Comparison of ENCODE assay signal across 24 mouse cellular contexts in genomic region chr1:151584182-151584471, GRCm38 (mm10). TPM values are rescaled to one million over a fixed set of nuclear protein-coding genes. Genes with fewer than 3 reads are reported as not detected.
DNase-seq lines count a peak whose midpoint lies in the region; ATAC-seq and TF ChIP-seq lines count a peak whose summit lies in the region.
"Had no signal": no experiment of that assay in that cellular context is flagged by ENCODE, and none has a peak within 500 bp of the region (broad histone marks: within the 10 kb centered on the region; RNA-seq: fewer than 3 reads in every experiment).

No protein-coding gene starts in this region.

- peak; percentile 83 for ATAC-seq in lung, embryonic 14.5 days (ENCODE audit: insufficient read depth)
- peak; percentile 90 for ATAC-seq in lung, embryonic 16.5 days (ENCODE audit: low read depth)
- peak; percentile 25; the same call in 1 of the 2 replicates for ATAC-seq in stomach, embryonic 16.5 days (ENCODE audit: insufficient read depth, low FRiP score)
- no peak for ATAC-seq in stomach, postnatal 0 days (ENCODE audit: low FRiP score, low TSS enrichment)
- ATAC-seq: activated CD4-positive, CD25-positive, alpha-beta regulatory T cell, adult 4 months; CD4-positive, CD25-positive, alpha-beta regulatory T cell, adult 4 months; forebrain, embryonic 13.5 days; forebrain, embryonic 15.5 days; Patski had no signal

- no peak for TF ChIP-seq EP300 in stomach, postnatal 0 days (optimal IDR thresholded peaks at IDR 0.05)

- no peak overlapping the region for H3K27ac ChIP-seq in lung, embryonic 14.5 days (ENCODE audit: low read depth)
- H3K27ac ChIP-seq in lung, embryonic 16.5 days (ENCODE audit: low read length) = no peak overlapping the region
- no peak overlapping the region for H3K27ac ChIP-seq in stomach, embryonic 16.5 days (ENCODE audit: low read length)
- H3K27ac ChIP-seq in stomach, postnatal 0 days (replicated peaks) = no peak overlapping the region
- H3K27ac ChIP-seq: embryonic facial prominence, embryonic 10.5 days; embryonic facial prominence, embryonic 12.5 days; forebrain, embryonic 13.5 days; forebrain, embryonic 15.5 days had no signal

- no peak overlapping the region for H3K9ac ChIP-seq in lung, embryonic 14.5 days
- no peak overlapping the region for H3K9ac ChIP-seq in lung, embryonic 16.5 days (ENCODE audit: low read length)
- H3K9ac ChIP-seq in stomach, embryonic 16.5 days (ENCODE audit: low read length) = no peak overlapping the region
- H3K9ac ChIP-seq in stomach, postnatal 0 days (ENCODE audit: low read length) = no peak overlapping the region
- H3K9ac ChIP-seq: embryonic facial prominence, embryonic 12.5 days; forebrain, embryonic 13.5 days; forebrain, embryonic 15.5 days had no signal

- WGBS in lung, embryonic 14.5 days = 14% methylated on average over 1 of the region's 1 CpGs
- WGBS in lung, embryonic 16.5 days = 23% methylated on average over 1 of the region's 1 CpGs
- WGBS in stomach, embryonic 16.5 days = 18% methylated on average over 1 of the region's 1 CpGs
- 13% methylated on average over 1 of the region's 1 CpGs for WGBS in stomach, postnatal 0 days

- H3K9me3 ChIP-seq in lung, embryonic 14.5 days (ENCODE audit: low read depth, low read length) = no peaks in the 10 kb centered on the region
- no peaks in the 10 kb centered on the region for H3K9me3 ChIP-seq in lung, embryonic 16.5 days (ENCODE audit: control insufficient read depth, low read length)
- no peaks in the 10 kb centered on the region for H3K9me3 ChIP-seq in stomach, embryonic 16.5 days (replicated peaks; ENCODE audit: control insufficient read depth, low read length)
- H3K9me3 ChIP-seq in stomach, postnatal 0 days (ENCODE audit: control insufficient read depth, low read length) = no peaks in the 10 kb centered on the region
- H3K9me3 ChIP-seq: embryonic facial prominence, embryonic 10.5 days; embryonic facial prominence, embryonic 12.5 days; forebrain, embryonic 13.5 days; forebrain, embryonic 15.5 days; G1E had no signal

- peaks cover 18% of the 10 kb centered on the region; the same call in 1 of the 2 replicates for H3K4me1 ChIP-seq in lung, embryonic 14.5 days (ENCODE audit: insufficient read depth)
- H3K4me1 ChIP-seq in lung, embryonic 16.5 days (replicated peaks; ENCODE audit: control insufficient read depth, insufficient read depth, low read length) = peaks cover 12% of the 10 kb centered on the region
- peaks cover 7% of the 10 kb centered on the region for H3K4me1 ChIP-seq in stomach, embryonic 16.5 days (ENCODE audit: control insufficient read depth, insufficient read depth, low read length)
- 0 out of 2 replicates have a peak, but pooled peaks cover 3% of the 10 kb centered on the region for H3K4me1 ChIP-seq in stomach, postnatal 0 days (replicated peaks; ENCODE audit: control insufficient read depth, insufficient read depth)
- H3K4me1 ChIP-seq: embryonic facial prominence, embryonic 12.5 days; forebrain, embryonic 15.5 days had no signal

- H3K27me3 ChIP-seq in lung, embryonic 14.5 days (ENCODE audit: insufficient read depth, low read length) = 0 out of 2 replicates have a peak, but pooled peaks cover 4% of the 10 kb centered on the region
- H3K27me3 ChIP-seq in lung, embryonic 16.5 days (ENCODE audit: control insufficient read depth, insufficient read depth, low read depth, low read length) = no peaks in the 10 kb centered on the region
- H3K27me3 ChIP-seq in stomach, embryonic 16.5 days (ENCODE audit: control insufficient read depth, insufficient read depth, low read length) = no peaks in the 10 kb centered on the region
- H3K27me3 ChIP-seq in stomach, postnatal 0 days (ENCODE audit: control insufficient read depth, insufficient read depth, low read length) = no peaks in the 10 kb centered on the region
- H3K27me3 ChIP-seq: CH12.LX; embryonic facial prominence, embryonic 12.5 days; Patski had no signal

- no peak overlapping the region for H3K4me3 ChIP-seq in lung, embryonic 14.5 days (ENCODE audit: low read depth, low read length)
- no peak overlapping the region for H3K4me3 ChIP-seq in lung, embryonic 16.5 days (ENCODE audit: low read length)
- H3K4me3 ChIP-seq in stomach, embryonic 16.5 days (replicated peaks; ENCODE audit: low read length) = no peak overlapping the region
- no peak overlapping the region for H3K4me3 ChIP-seq in stomach, postnatal 0 days (ENCODE audit: low read depth, low read length)
- H3K4me3 ChIP-seq: embryonic facial prominence, embryonic 10.5 days; embryonic facial prominence, embryonic 12.5 days; forebrain, embryonic 13.5 days; forebrain, embryonic 15.5 days had no signal

- H3K36me3 ChIP-seq in lung, embryonic 14.5 days (ENCODE audit: insufficient read depth) = no peaks in the 10 kb centered on the region
- no peaks in the 10 kb centered on the region for H3K36me3 ChIP-seq in lung, embryonic 16.5 days (ENCODE audit: control insufficient read depth, insufficient read depth, low read length)
- no peaks in the 10 kb centered on the region for H3K36me3 ChIP-seq in stomach, embryonic 16.5 days (ENCODE audit: control insufficient read depth, insufficient read depth, low read length)
- H3K36me3 ChIP-seq in stomach, postnatal 0 days (ENCODE audit: control insufficient read depth, insufficient read depth, low read length) = no peaks in the 10 kb centered on the region
- H3K36me3 ChIP-seq: embryonic facial prominence, embryonic 10.5 days; embryonic facial prominence, embryonic 12.5 days; forebrain, embryonic 15.5 days; G1E had no signal

- no peak for TF ChIP-seq CTCF in lung, embryonic 14.5 days (IDR thresholded peaks at IDR 0.05; ENCODE audit: low read depth)
- no peak for TF ChIP-seq CTCF in stomach, postnatal 0 days (IDR thresholded peaks at IDR 0.05; ENCODE audit: low read depth)

- H3K4me2 ChIP-seq in lung, embryonic 14.5 days = no peak overlapping the region
- no peak overlapping the region for H3K4me2 ChIP-seq in lung, embryonic 16.5 days (ENCODE audit: low read depth, low read length)
- no peak overlapping the region for H3K4me2 ChIP-seq in stomach, embryonic 16.5 days (ENCODE audit: low read depth, low read length)
- no peak overlapping the region for H3K4me2 ChIP-seq in stomach, postnatal 0 days (replicated peaks; ENCODE audit: low read depth)
- H3K4me2 ChIP-seq: embryonic facial prominence, embryonic 12.5 days; forebrain, embryonic 13.5 days; forebrain, embryonic 15.5 days had no signal

- no peak for DNase-seq in lung, embryonic 14.5 days
- DNase-seq in lung, postnatal 14 days = no peak
- DNase-seq in lung, adult 18-20 months = no peak
- no peak for DNase-seq in stomach, postnatal 0 days (ENCODE audit: low spot score)
- DNase-seq: adrenal gland, adult 8-10 months; adrenal gland, postnatal 14 days; adrenal gland, postnatal 36 days; B cell, adult 2 months; cerebellum, adult 11-12 months; cerebellum, adult 2 months; cerebellum, adult 9-10 months; cerebellum, postnatal 10 days; cerebellum, postnatal 25 days had no signal

RNA-seq across cellular contexts. Expression of gene Fam129a, which starts 13.1 kb away (rescaled TPM):
- polyA plus RNA-seq in lung, embryonic 14.5 days (2014; fragmentation: Nextera tagmentation; extraction: Ambion mirVana) = 4.4 and 4.6 TPM in 2 replicates
- polyA plus RNA-seq in lung, embryonic 16.5 days (2015; fragmentation: Nextera tagmentation; extraction: Ambion mirVana) = 12.4 and 14.1 TPM in 2 replicates
- 22.7 and 25.0 TPM in 2 replicates for polyA plus RNA-seq in stomach, embryonic 16.5 days (2015; fragmentation: Nextera tagmentation; extraction: Ambion mirVana)
- 17.7 and 23.5 TPM in 2 replicates for polyA plus RNA-seq in stomach, postnatal 0 days (2015; fragmentation: Nextera tagmentation; extraction: Ambion mirVana)
- polyA plus RNA-seq: G1E had no signal
